8 mouse cellular contexts compared by ENCODE assay signal in the genomic region with DNA sequence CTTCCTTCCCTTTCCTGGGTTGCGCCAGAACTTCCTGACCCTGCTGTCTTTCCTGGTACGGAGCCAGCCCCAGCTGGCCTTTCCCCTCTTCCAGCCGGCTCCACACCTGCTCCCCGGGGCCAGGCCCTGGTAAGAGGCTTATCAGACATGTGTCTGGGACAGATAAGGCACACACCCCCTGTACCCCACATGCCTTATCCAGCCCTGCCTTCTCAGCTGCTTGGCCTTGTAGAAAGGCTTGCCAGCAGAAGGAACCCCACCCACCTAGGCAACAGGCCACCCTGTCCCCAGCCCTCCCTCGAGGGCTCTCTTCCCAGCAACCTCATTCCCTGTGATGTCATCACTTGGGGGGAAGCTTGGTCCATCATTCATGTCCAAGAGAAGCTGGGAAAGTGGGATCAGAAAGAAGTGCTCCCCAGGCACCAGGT. TPM values are rescaled to one million over a fixed set of nuclear protein-coding genes. Genes with fewer than 3 reads are reported as not detected.
DNase-seq lines count a peak whose midpoint lies in the region; ATAC-seq and TF ChIP-seq lines count a peak whose summit lies in the region.

No protein-coding gene starts in this region.

- H3K27ac ChIP-seq in heart, embryonic 11.5 days (ENCODE audit: low read depth, low read length) = peak overlapping the region; percentile 81
- H3K27ac ChIP-seq in kidney, embryonic 14.5 days (ENCODE audit: low read depth, low read length) = no peak overlapping the region
- H3K27ac ChIP-seq in lung, postnatal 0 days (ENCODE audit: low read length) = no peak overlapping the region

- no peaks in the 10 kb centered on the region for H3K9me3 ChIP-seq in G1E (replicated peaks)
- no peaks in the 10 kb centered on the region for H3K9me3 ChIP-seq in heart, embryonic 11.5 days (replicated peaks; ENCODE audit: control insufficient read depth, low read length)
- no peaks in the 10 kb centered on the region for H3K9me3 ChIP-seq in kidney, embryonic 14.5 days (ENCODE audit: control insufficient read depth, low read length)
- no peaks in the 10 kb centered on the region for H3K9me3 ChIP-seq in lung, postnatal 0 days (ENCODE audit: low read length)

- peak; percentile 89 for ATAC-seq in G1E (ENCODE audit: extremely low read depth, insufficient number of reproducible peaks, low FRiP score, poor library complexity, severe bottlenecking)
- ATAC-seq in common myeloid progenitor, adult 5-6 weeks (replicated peaks; ENCODE audit: low read depth, poor library complexity, severe bottlenecking) = peak; percentile 75
- peak; percentile 89 for ATAC-seq in heart, embryonic 11.5 days (replicated peaks; ENCODE audit: insufficient number of reproducible peaks, low FRiP score, low TSS enrichment)
- ATAC-seq in kidney, embryonic 14.5 days (ENCODE audit: low FRiP score, low TSS enrichment) = peak; percentile 24
- peak; percentile 60 for ATAC-seq in lung, postnatal 0 days
- ATAC-seq in frontal cortex, adult (ENCODE audit: low TSS enrichment) = no peak

- H3K4me1 ChIP-seq in G1E (ENCODE audit: insufficient read depth, low read depth, low read length) = peaks cover 65% of the 10 kb centered on the region
- peaks cover 12% of the 10 kb centered on the region for H3K4me1 ChIP-seq in heart, embryonic 11.5 days (ENCODE audit: control insufficient read depth, insufficient read depth, low read length)
- H3K4me1 ChIP-seq in kidney, embryonic 14.5 days (ENCODE audit: control insufficient read depth, insufficient read depth, low read length) = 0 out of 2 replicates have a peak, but pooled peaks cover 19% of the 10 kb centered on the region
- peaks cover 5% of the 10 kb centered on the region; the same call in 1 of the 2 replicates for H3K4me1 ChIP-seq in lung, postnatal 0 days (ENCODE audit: insufficient read depth, low read depth, low read length)

- intact Hi-C loops in left cerebral cortex, postnatal 14 days (cut with DNase I) = loop anchor here (10.0 kb wide), 1 partner anchor 255 kb away; no protein-coding TSS in a partner anchor

- 4% methylated on average over 5 of the region's 5 CpGs for WGBS in heart, embryonic 11.5 days (ENCODE audit: insufficient replicate concordance)
- 20% methylated on average over 5 of the region's 5 CpGs for WGBS in kidney, embryonic 14.5 days
- WGBS in lung, postnatal 0 days = 4% methylated on average over 5 of the region's 5 CpGs

- peak overlapping the region; percentile 12; the same call in 1 of the 2 replicates for H3K9ac ChIP-seq in heart, embryonic 11.5 days (ENCODE audit: low read depth, low read length)
- no peak overlapping the region for H3K9ac ChIP-seq in kidney, embryonic 14.5 days (ENCODE audit: low read depth, low read length)
- H3K9ac ChIP-seq in lung, postnatal 0 days (replicated peaks; ENCODE audit: low read depth) = no peak overlapping the region

- peak overlapping the region; percentile 65; the same call in 1 of the 2 replicates for H3K4me3 ChIP-seq in G1E (ENCODE audit: low read depth, low read length)
- 0 out of 2 replicates have a peak overlapping the region, but pooled peaks have one; percentile 20 for H3K4me3 ChIP-seq in heart, embryonic 11.5 days (ENCODE audit: low read depth, low read length)
- H3K4me3 ChIP-seq in kidney, embryonic 14.5 days (ENCODE audit: low read length) = no peak overlapping the region
- no peak overlapping the region for H3K4me3 ChIP-seq in lung, postnatal 0 days (ENCODE audit: low read depth, low read length)

- DNase-seq in G1E (ENCODE audit: low spot score) = peak; percentile 97
- peak; percentile 68 for DNase-seq in lung, postnatal 0 days (ENCODE audit: low spot score)
- peak; percentile 74 to 86 for DNase-seq in spleen, postnatal 10 days (ENCODE audit: low spot score in 2 of 2)
- DNase-seq in left cerebral cortex, postnatal 14 days (ENCODE audit: low spot score in 2 of 2) = no peak

- peak overlapping the region; percentile 55 for H3K4me2 ChIP-seq in heart, embryonic 11.5 days
- H3K4me2 ChIP-seq in kidney, embryonic 14.5 days (replicated peaks; ENCODE audit: low read depth, low read length) = 0 out of 2 replicates have a peak overlapping the region, but pooled peaks have one; percentile 1
- peak overlapping the region; percentile 32 for H3K4me2 ChIP-seq in lung, postnatal 0 days (replicated peaks; ENCODE audit: low read depth, low read length)

- TF ChIP-seq EP300 in lung, postnatal 0 days (IDR thresholded peaks at IDR 0.05) = 0 out of 2 replicates have a peak, but pooled peaks have one; percentile 12

- TF ChIP-seq CTCF in G1E (IDR thresholded peaks at IDR 0.05; ENCODE audit: low read depth, low read length) = no peak
- no peak for TF ChIP-seq CTCF in lung, postnatal 0 days (IDR thresholded peaks at IDR 0.05)

- no peaks in the 10 kb centered on the region for H3K36me3 ChIP-seq in G1E (replicated peaks)
- H3K36me3 ChIP-seq in heart, embryonic 11.5 days (ENCODE audit: control insufficient read depth, insufficient read depth, low read length) = no peaks in the 10 kb centered on the region
- no peaks in the 10 kb centered on the region for H3K36me3 ChIP-seq in kidney, embryonic 14.5 days (ENCODE audit: control insufficient read depth, insufficient read depth, low read length)
- H3K36me3 ChIP-seq in lung, postnatal 0 days (ENCODE audit: insufficient read depth, low read length) = no peaks in the 10 kb centered on the region

- H3K27me3 ChIP-seq in G1E (ENCODE audit: insufficient read depth, low read length) = peaks cover 45% of the 10 kb centered on the region
- H3K27me3 ChIP-seq in heart, embryonic 11.5 days (ENCODE audit: control insufficient read depth, insufficient read depth, low read length) = peaks cover 3% of the 10 kb centered on the region
- no peaks in the 10 kb centered on the region; the same call in 1 of the 2 replicates for H3K27me3 ChIP-seq in kidney, embryonic 14.5 days (ENCODE audit: control insufficient read depth, insufficient read depth, low read length)
- H3K27me3 ChIP-seq in lung, postnatal 0 days (replicated peaks; ENCODE audit: insufficient read depth, low read length) = 0 out of 2 replicates have a peak, but pooled peaks cover 3% of the 10 kb centered on the region

RNA-seq across cellular contexts. Expression of a gene that starts 4.2 kb away (rescaled TPM):
- total RNA-seq in G1E (2014; fragmentation: Nextera tagmentation) = 3.3 and 34.8 TPM in 2 replicates
- 0.70 and 1.3 TPM in 2 replicates for total RNA-seq in G1E (2017)
- polyA plus RNA-seq in G1E (2012) = 4.4 and 4.6 TPM in 2 replicates
- 0.68 and 1.9 TPM in 2 replicates for total RNA-seq in common myeloid progenitor, adult 5-6 weeks (2017)
- 8.7 and 15.2 TPM in 2 replicates for polyA plus RNA-seq in heart, embryonic 11.5 days (2014; fragmentation: Nextera tagmentation; extraction: Ambion mirVana)
- polyA plus RNA-seq in kidney, embryonic 14.5 days (2014; fragmentation: Nextera tagmentation; extraction: Ambion mirVana) = 9.4 and 11.0 TPM in 2 replicates
- polyA plus RNA-seq in lung, postnatal 0 days (2015; fragmentation: Nextera tagmentation; extraction: Ambion mirVana) = 17.3 and 19.1 TPM in 2 replicates
- 10 to 100 TPM; 32.4 to 33.5 TPM for total RNA-seq in left cerebral cortex, postnatal 14 days (2021)

RNA-seq across cellular contexts. Expression of a gene that starts 42.2 kb away (rescaled TPM):
- total RNA-seq in G1E (2014; fragmentation: Nextera tagmentation) = not detected in 2 replicates
- total RNA-seq in G1E (2017) = 0.52 TPM in 1 of 2 replicates, not detected in the other
- not detected in 2 replicates for polyA plus RNA-seq in G1E (2012)
- total RNA-seq in common myeloid progenitor, adult 5-6 weeks (2017) = 0.15 and 0.32 TPM in 2 replicates
- 0.56 and 0.90 TPM in 2 replicates for polyA plus RNA-seq in heart, embryonic 11.5 days (2014; fragmentation: Nextera tagmentation; extraction: Ambion mirVana)
- polyA plus RNA-seq in kidney, embryonic 14.5 days (2014; fragmentation: Nextera tagmentation; extraction: Ambion mirVana) = 1.8 and 2.0 TPM in 2 replicates
- 4.5 TPM in 2 replicates for polyA plus RNA-seq in lung, postnatal 0 days (2015; fragmentation: Nextera tagmentation; extraction: Ambion mirVana)
- 1 to 10 TPM; 2.1 to 2.8 TPM for total RNA-seq in left cerebral cortex, postnatal 14 days (2021)

RNA-seq across cellular contexts. Expression of a gene that starts 53.1 kb away (rescaled TPM):
- not detected in 2 replicates for total RNA-seq in G1E (2014; fragmentation: Nextera tagmentation)
- 0.06 and 0.33 TPM in 2 replicates for total RNA-seq in G1E (2017)
- polyA plus RNA-seq in G1E (2012) = 0.11 and 0.63 TPM in 2 replicates
- total RNA-seq in common myeloid progenitor, adult 5-6 weeks (2017) = 0.34 TPM in 1 of 2 replicates, not detected in the other
- polyA plus RNA-seq in heart, embryonic 11.5 days (2014; fragmentation: Nextera tagmentation; extraction: Ambion mirVana) = 13.8 and 14.1 TPM in 2 replicates
- polyA plus RNA-seq in kidney, embryonic 14.5 days (2014; fragmentation: Nextera tagmentation; extraction: Ambion mirVana) = 30.9 and 31.5 TPM in 2 replicates
- polyA plus RNA-seq in lung, postnatal 0 days (2015; fragmentation: Nextera tagmentation; extraction: Ambion mirVana) = 7.2 and 7.7 TPM in 2 replicates
- 100 to 1,000 TPM; 136 to 144 TPM for total RNA-seq in left cerebral cortex, postnatal 14 days (2021)

RNA-seq across cellular contexts. Expression of a gene that starts 57.0 kb away (rescaled TPM):
- total RNA-seq in G1E (2014; fragmentation: Nextera tagmentation) (247 and 294 TPM in 2 replicates), G1E (2017) (219 and 225 TPM in 2 replicates)
- 181 and 297 TPM in 2 replicates for polyA plus RNA-seq in G1E (2012)
- 54.1 and 85.0 TPM in 2 replicates for total RNA-seq in common myeloid progenitor, adult 5-6 weeks (2017)
- polyA plus RNA-seq in heart, embryonic 11.5 days (2014; fragmentation: Nextera tagmentation; extraction: Ambion mirVana) = 194 and 197 TPM in 2 replicates
- polyA plus RNA-seq in kidney, embryonic 14.5 days (2014; fragmentation: Nextera tagmentation; extraction: Ambion mirVana) = 182 and 213 TPM in 2 replicates
- polyA plus RNA-seq in lung, postnatal 0 days (2015; fragmentation: Nextera tagmentation; extraction: Ambion mirVana) = 346 TPM in 2 replicates
- total RNA-seq in left cerebral cortex, postnatal 14 days (2021) = 100 to 1,000 TPM; 486 to 488 TPM

Comparison
In these comparisons a context has a peak if more than half of its experiments do, and no peak if none do; other contexts are left out.
1. DNase-seq: peak in G1E (single experiment), lung, postnatal 0 days (single experiment) and spleen, postnatal 10 days (2 of 2); none in left cerebral cortex, postnatal 14 days (0 of 2).
2. H3K4me3 ChIP-seq: peak in G1E (single experiment) and heart, embryonic 11.5 days (single experiment); none in kidney, embryonic 14.5 days (single experiment) and lung, postnatal 0 days (single experiment).
3. H3K4me2 ChIP-seq: peak in every context shown above with its lines; median percentile 55 in heart, embryonic 11.5 days; 32 in lung, postnatal 0 days; 1 in kidney, embryonic 14.5 days.